Mouse (Mus musculus) neural tube, embryonic 11.5 days (tissue): Measurements from ENCODE around the gene Prpf3. TPM values are rescaled to one million over a fixed set of nuclear protein-coding genes. Genes with fewer than 3 reads are reported as not detected.
"Not testable (repeated sequence)": the region's sequence is repeated elsewhere in the genome, so short reads cannot be mapped to it uniquely, and the experiment has no call there.

Experiments
- ATAC-seq: fragments of 200-750 bp; cut with Nextera tagmentation; 2 replicates; pipeline ENCODE4 v1.8.0; 2017; ENCODE audit warnings: moderate number of reproducible peaks, mild to moderate bottlenecking, moderate TSS enrichment, moderate library complexity; ENCODE audit not compliant: insufficient read depth, low FRiP score, low TSS enrichment
- DNase-seq: peaks from one replicate; pipeline ENCODE4 v3.0.0-alpha.2; 2015; ENCODE audit warnings: low spot score
- H3K27ac ChIP-seq: fragments of 300-500 bp; sonication (generic); 2 replicates; pipeline ENCODE4 v1.5.1; 2014; ENCODE audit warnings: low read depth, mild to moderate bottlenecking, low read length
- H3K27me3 ChIP-seq: fragments of 300-500 bp; sonication (generic); 2 replicates; pipeline ENCODE4 v1.6.1; 2014; ENCODE audit warnings: mild to moderate bottlenecking, low read length, mixed read lengths; ENCODE audit not compliant: control insufficient read depth, insufficient read depth
- H3K36me3 ChIP-seq: fragments of 300-500 bp; sonication (generic); 2 replicates; pipeline ENCODE4 v1.6.1; 2014; ENCODE audit warnings: mild to moderate bottlenecking, low read length, moderate library complexity, mixed read lengths; ENCODE audit not compliant: control insufficient read depth, insufficient read depth
- H3K4me1 ChIP-seq: fragments of 300-500 bp; sonication (generic); 2 replicates; pipeline ENCODE4 v1.6.1; 2014; ENCODE audit warnings: low read length, mixed read lengths; ENCODE audit not compliant: control insufficient read depth, insufficient read depth
- H3K4me2 ChIP-seq: fragments of 300-500 bp; sonication (generic); 2 replicates; pipeline ENCODE4 v1.6.1; 2014; ENCODE audit warnings: low read depth, mild to moderate bottlenecking, moderate library complexity
- H3K4me3 ChIP-seq: fragments of 300-500 bp; sonication (generic); 2 replicates; pipeline ENCODE4 v1.5.1; 2014; ENCODE audit warnings: low read depth, low read length
- H3K9ac ChIP-seq: fragments of 300-500 bp; sonication (generic); 2 replicates; pipeline ENCODE4 v1.6.1; 2014; ENCODE audit warnings: mild to moderate bottlenecking, low read length
- H3K9me3 ChIP-seq: fragments of 300-500 bp; sonication (generic); 2 replicates; pipeline ENCODE4 v1.6.1; 2016; ENCODE audit warnings: low read length; ENCODE audit not compliant: control insufficient read depth
- WGBS: fragments of 180-500 bp; shearing (Covaris S2); extraction: QIAGEN DNeasy Blood & Tissue Kit; methylation state at CpG from one replicate; pipeline ENCODE4 v1.1.7; 2014; 5-methylcytosine and 5-hydroxymethylcytosine counted together
- polyA plus RNA-seq: library from polyadenylated mRNA; unstranded; fragments of >200 nt; fragmentation: Nextera tagmentation; extraction: Ambion mirVana; gene quantifications from 2 replicates; pipeline ENCODE4 v1.2.1, GENCODE M21; 2014

The Prpf3 gene
- polyA plus RNA-seq, 1 experiment from 2014 or later = 69.6 TPM

GRCm38 (mm10) chr3:95819351-95819985 lies 36.2 kb downstream of the Prpf3 start:
- Histone ChIP-seq H3K4me1 (peaks cover 8% of the 10 kb centered on the region; the same call in 1 of the 2 replicates), H3K4me2 (peak overlapping the region; percentile 50), H3K9ac (peak overlapping the region; percentile 75), H3K27ac (peak overlapping the region; percentile 98), H3K4me3 (peak overlapping the region; percentile 66), H3K36me3 (no peaks in the 10 kb centered on the region), H3K27me3 (no peaks in the 10 kb centered on the region), H3K9me3 (no peaks in the 10 kb centered on the region)
- peak; percentile 89 for ATAC-seq
- peak; percentile 100 for DNase-seq
- WGBS = under 1% methylated on average over 49 of the region's 49 CpGs

GRCm38 (mm10) chr3:95818571-95819288 lies 37.0 kb downstream of the Prpf3 start, which contains the start of gene Rprd2:
Gene Rprd2 (minus strand): TSS chr3:95818863.
- peak within 1 kb of the TSS; percentile 66 for H3K4me3 ChIP-seq
- H3K9ac ChIP-seq = peak within 1 kb of the TSS; percentile 98
- H3K36me3 ChIP-seq = no peaks in the 10 kb centered on the region
- DNase-seq (peak; percentile 83), ATAC-seq (peak; percentile 52)
- H3K4me2 ChIP-seq = peak within 1 kb of the TSS; percentile 57
- under 1% methylated on average over 49 of the region's 60 CpGs for WGBS
- no peaks in the 10 kb centered on the region for H3K27me3 ChIP-seq
- H3K27ac ChIP-seq = peak within 1 kb of the TSS; percentile 99
- peaks cover 8% of the 10 kb centered on the region; the same call in 1 of the 2 replicates for H3K4me1 ChIP-seq
- H3K9me3 ChIP-seq = no peaks in the 10 kb centered on the region

GRCm38 (mm10) chr3:95818026-95818511 lies 37.6 kb downstream of the Prpf3 start:
- 0 out of 2 replicates have a peak, but pooled peaks have one; percentile 18 for ATAC-seq

GRCm38 (mm10) chr3:95816681-95817080 lies 39.0 kb downstream of the Prpf3 start:
- 98% methylated on average over 3 of the region's 3 CpGs for WGBS
- DNase-seq (no peak), ATAC-seq (no peak)
- H3K27ac ChIP-seq = no peak overlapping the region
- peak overlapping the region; percentile 16; the same call in 1 of the 2 replicates for H3K4me2 ChIP-seq
- no peak overlapping the region; the same call in 1 of the 2 replicates for H3K4me3 ChIP-seq
- H3K9me3 ChIP-seq = no peaks in the 10 kb centered on the region
- H3K36me3 ChIP-seq = no peaks in the 10 kb centered on the region
- peaks cover 8% of the 10 kb centered on the region; the same call in 1 of the 2 replicates for H3K4me1 ChIP-seq
- H3K27me3 ChIP-seq = no peaks in the 10 kb centered on the region
- no peak overlapping the region for H3K9ac ChIP-seq

More at GRCm38 (mm10) chr3:95818026-95818511, 37.6 kb downstream of the Prpf3 start:
- H3K4me2 ChIP-seq = peak overlapping the region; percentile 57
- peak; percentile 61 for DNase-seq
- under 1% methylated on average over 21 of the region's 21 CpGs for WGBS
- H3K27ac ChIP-seq = peak overlapping the region; percentile 99
- peak overlapping the region; percentile 66 for H3K4me3 ChIP-seq
- H3K27me3 ChIP-seq = no peaks in the 10 kb centered on the region
- peak overlapping the region; percentile 98 for H3K9ac ChIP-seq
- H3K9me3 ChIP-seq = no peaks in the 10 kb centered on the region
- peaks cover 8% of the 10 kb centered on the region; the same call in 1 of the 2 replicates for H3K4me1 ChIP-seq
- H3K36me3 ChIP-seq = no peaks in the 10 kb centered on the region

- Histone ChIP-seq H3K27ac (no peak overlapping the region), H3K27me3 (no peaks in the 10 kb centered on the region), H3K9me3 (no peaks in the 10 kb centered on the region), H3K36me3 (peaks cover 3% of the 10 kb centered on the region), H3K9ac (no peak overlapping the region), H3K4me1 (no peaks in the 10 kb centered on the region), H3K4me3 (no peak overlapping the region), H3K4me2 (no peak overlapping the region)
- whole genome bisulfite sequencing = 74% methylated on average over 2 of the region's 2 CpGs
- no peak for ATAC-seq
- no peak for DNase-seq
Observed at GRCm38 (mm10) chr3:95808384-95808783, 47.3 kb downstream of the Prpf3 start.

GRCm38 (mm10) chr3:95807630-95808029 lies 48.1 kb downstream of the Prpf3 start:
- DNase-seq, H3K4me3 ChIP-seq, H3K9ac ChIP-seq, H3K4me1 ChIP-seq, H3K4me2 ChIP-seq, ATAC-seq, H3K9me3 ChIP-seq, H3K27ac ChIP-seq, H3K36me3 ChIP-seq, H3K27me3 ChIP-seq: not testable (repeated sequence)
- 83% methylated on average over 4 of the region's 6 CpGs for WGBS

- Histone ChIP-seq H3K9ac (no peak overlapping the region), H3K27ac (no peak overlapping the region), H3K4me3 (no peak overlapping the region), H3K27me3 (no peaks in the 10 kb centered on the region), H3K4me1 (no peaks in the 10 kb centered on the region), H3K36me3 (peaks cover 3% of the 10 kb centered on the region), H3K9me3 (no peaks in the 10 kb centered on the region), H3K4me2 (no peak overlapping the region)
- WGBS = 100% methylated on average over 1 of the region's 1 CpGs
- ATAC-seq = no peak
- no peak for DNase-seq
Observed at GRCm38 (mm10) chr3:95806677-95807076, 49.0 kb downstream of the Prpf3 start.

- Histone ChIP-seq H3K4me1 (no peaks in the 10 kb centered on the region), H3K27me3 (no peaks in the 10 kb centered on the region), H3K9ac (no peak overlapping the region), H3K36me3 (peaks cover 3% of the 10 kb centered on the region), H3K4me2 (no peak overlapping the region), H3K4me3 (no peak overlapping the region), H3K9me3 (no peaks in the 10 kb centered on the region), H3K27ac (no peak overlapping the region)
- ATAC-seq = no peak
- DNase-seq = no peak
- WGBS = 96% methylated on average over 4 of the region's 4 CpGs
Observed at GRCm38 (mm10) chr3:95803851-95804250, 51.8 kb downstream of the Prpf3 start.
